Mouse (Mus musculus) retina, embryonic 14.5 days (tissue): ENCODE results near the gene Fam92b.

ENCODE experiments used
- DNase-seq: peaks from one replicate; pipeline ENCODE4 v3.0.0-alpha.2; 2015; ENCODE audit warnings: low spot score

Gene Fam92b

DNA sequence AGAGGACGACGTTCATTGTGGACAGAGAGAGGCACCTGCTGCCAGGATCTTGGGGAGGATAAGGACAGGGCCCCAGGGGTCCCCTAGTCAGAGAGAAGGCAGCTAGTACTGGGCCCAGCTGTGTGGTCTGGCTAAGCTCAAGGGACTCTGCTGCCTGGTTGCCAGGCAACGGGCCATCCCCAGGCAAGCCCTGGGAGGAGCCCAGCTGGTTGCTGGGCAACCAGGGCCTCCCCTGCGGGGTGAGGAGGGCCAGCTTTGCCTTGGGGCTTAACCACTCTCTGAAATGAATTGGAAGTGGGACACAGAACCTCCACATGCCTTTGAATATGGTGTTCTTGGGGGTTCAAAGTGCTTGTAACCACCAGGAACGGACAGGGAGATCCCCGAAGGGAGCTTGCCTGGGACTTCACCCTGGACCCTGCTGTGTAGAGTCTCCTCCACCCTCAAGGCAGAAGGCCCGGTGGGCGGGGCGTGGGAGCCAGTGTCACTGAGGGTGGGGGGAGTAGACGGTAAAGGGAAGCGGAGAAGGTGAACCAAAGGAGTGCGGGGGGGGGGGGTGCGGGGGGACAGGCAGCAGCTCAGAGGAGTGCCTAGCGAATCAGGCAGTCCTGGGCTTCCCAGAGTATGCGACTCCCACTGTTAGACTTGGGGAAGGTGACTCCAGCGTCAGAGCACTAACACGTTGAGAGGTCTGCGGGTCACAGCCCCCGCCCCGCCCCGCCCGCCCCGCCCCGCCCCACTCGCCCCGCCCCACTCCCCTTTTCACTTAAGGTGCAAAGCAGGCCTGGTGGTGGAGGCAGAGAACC lies at the start of gene Fam92b:
Gene Fam92b, minus strand, starts transcription at position 149 of the 806 bp plus-strand sequence.
- peak; percentile 94 for DNase-seq

DNA sequence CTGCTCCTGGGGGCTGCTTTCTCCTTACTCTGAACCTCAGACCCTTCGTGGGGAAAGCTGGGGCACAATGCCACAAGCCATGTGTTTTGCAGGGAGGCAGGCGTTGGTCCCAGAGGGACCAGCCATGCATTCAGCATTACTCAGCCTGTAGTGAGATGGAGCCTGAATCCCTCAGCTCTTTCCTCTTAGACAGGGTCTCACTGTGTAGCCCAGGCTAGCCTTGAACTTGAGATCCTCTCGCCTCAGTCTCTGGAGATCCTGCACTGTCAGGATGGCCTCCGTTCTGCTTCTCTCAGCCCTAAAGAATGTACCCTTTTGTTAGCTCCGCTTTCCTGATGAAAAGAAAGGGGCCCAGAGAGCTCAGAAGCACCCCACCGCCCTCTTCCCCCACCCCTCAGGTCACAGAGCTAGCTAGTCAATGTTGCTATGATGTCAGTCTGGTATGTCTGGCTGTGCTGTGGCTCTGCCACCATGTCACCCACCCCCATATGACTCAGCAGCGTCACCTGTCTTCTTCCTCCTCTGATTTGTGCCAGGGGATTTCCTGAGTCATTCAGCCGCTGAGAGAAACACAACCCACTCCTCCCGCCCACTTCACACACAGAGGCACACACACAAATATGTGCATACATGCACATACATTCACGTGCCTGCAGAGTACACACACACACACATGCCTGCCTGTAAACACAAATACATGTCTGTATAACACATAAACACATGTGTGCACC lies 48.3 kb upstream of the Fam92b start:
- DNase-seq = peak; percentile 64

DNA sequence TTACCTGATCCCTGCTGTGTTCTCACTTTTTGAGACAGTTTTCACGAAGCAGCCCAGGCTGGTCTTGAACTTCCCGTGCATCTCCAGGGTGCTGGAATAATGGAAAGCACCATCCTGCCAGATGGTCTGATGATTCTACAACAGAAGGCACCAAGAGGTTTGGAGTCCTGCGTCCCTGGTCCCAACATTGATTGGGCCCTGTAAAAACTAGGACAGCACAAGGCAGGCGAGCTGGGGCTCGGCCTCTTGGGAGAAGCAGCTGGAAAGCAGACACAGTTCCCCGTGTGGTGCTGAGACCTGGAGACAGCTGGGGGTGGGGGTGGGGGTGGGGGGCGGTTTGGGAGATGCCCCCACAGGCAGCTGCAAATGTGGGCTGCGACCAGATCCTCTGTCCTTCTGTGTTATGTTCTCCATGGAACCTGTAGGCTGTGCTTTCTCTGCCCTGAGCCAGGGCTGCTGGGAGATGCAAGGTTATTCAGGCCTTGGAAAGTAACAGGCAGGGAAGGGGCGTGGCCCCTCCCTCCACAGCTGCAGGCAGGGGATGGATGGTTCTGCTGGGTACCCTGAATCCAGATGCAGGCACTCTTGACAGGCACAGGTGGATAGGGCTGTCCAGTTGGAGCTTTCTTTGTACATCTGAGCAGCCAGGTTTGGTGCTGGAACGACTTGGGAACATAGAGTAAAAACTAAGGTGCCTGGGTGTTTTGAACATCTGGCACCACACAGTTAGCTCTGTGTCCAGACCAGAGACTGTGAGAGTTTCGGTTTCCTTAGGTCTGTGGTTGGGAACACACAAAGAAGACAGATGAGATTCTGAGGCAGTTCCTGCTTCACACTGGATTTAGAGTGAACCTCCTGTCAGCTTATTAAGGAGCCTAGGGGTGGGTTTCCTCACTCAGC lies 47.5 kb upstream of the Fam92b start:
- DNase-seq = peak; percentile 64

DNA sequence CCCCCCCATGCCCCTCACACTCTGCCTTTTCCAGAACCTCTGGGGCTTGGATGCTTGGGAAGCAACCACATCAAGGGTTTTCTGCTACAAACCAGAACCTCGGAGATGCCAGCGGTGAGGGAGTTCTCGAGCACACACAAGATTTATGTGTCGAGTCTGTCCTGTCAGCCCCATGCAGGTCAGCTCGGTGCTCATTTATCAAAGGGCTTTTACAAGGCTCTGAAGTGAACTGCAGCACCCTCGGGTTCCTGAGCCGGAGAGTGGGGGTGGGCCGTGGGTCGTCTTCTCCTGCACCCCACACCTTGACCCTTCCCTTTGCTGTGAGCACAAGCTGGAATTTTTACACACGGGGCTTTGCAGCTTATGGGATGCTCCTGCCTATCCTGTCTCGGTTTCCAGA lies 45.3 kb upstream of the Fam92b start:
- no peak for DNase-seq

DNA sequence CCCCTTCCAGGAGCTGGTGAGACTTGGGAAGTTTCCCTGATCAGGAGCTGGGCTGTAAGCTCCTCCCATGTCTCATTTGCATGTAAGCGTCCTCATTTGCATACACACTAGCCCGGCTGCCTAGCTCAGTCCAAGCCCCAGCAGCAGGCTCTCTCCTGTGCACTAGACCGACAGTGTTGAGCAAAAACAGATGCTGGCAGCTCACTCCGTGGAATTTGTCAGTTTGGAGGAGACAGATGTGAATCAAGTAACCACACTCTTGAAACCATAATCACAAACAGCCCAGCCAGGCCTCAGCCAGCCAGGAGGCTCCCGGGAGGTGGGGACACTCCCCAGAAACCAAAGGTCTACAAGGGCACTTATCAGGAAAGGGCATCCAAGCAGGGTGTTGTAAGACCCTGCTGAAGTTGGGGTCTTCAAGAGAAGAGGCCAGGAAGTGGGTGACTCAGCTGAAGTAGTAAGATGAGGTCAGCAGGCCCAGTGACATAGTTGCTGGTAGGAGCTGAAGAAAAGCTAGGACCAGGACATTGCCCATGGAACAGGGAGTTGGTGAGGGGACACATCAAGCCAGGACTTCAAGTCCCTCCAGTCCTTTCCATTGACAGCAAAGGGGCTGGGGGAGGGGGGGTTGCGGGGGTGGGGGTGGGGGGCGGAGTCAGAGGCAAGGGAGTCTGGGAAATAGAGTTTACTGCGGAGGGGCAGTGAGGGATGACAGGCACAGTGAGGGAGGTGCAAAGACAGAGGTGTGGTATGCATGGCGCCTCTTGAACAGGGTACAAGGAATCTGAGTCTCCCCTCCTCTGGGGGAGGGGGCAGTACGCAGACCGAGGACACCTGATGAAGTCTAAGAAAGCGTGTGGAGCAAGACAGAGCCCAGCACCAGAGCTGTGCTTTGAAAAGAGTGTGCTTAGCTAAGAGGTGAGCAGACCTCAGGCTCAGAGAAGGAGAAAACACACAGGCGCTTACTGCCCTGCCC lies 39.9 kb upstream of the Fam92b start:
- peak; percentile 76 for DNase-seq

DNA sequence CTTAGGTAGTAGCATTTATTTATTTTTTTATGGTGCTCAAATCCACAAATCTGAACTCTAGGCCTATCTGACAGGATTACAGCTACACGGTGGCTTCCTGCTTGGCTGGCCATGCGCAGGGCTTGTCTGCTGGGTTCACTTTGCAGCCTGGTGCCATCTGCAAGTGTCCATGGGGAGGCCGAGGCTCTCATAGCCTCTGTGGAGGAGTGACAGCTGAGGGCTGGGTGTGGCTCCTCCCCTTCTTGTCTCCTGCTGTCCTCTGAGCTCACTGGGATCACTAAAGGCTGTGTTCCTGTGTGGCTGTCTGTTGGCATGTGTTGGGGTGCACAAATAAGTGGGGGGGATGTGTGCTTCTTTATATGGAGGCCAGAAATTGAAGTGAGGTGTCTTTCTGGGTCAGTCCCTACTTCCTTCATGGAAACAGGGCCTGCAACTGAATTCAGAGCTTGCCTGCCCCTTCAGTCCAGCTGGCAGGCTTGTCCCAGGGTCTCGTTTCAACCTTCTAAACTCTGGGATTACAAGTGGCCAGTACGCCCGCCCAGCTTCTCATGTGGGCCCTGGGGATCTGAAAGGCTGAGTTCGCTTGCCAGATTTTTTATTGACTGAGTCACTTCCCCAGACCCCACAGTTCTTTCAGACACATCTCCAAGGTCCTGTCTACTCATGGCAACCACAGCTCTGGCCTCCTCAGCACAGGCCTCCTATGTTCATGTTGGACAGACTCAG lies 38.3 kb upstream of the Fam92b start:
- DNase-seq = peak; percentile 61

DNA sequence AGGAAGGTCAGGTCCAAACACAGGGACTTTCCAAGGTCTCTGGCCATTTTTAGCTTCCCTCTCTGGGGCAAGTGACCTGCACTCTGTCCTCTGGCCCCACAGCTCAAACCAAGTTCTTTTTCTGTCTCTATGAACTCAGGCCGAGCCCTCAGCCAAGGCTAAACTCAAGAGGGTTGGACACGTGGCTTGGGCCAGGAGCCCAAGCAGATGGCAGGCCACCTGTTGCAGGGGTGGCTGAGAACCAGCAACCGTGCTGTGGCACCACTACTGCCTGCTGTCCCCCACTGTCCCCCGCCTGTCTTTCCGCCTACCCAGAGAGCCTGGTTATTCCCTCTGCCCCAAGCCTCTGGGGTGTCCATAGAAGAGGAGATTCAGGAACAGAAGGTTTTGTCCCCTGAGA lies 36.7 kb upstream of the Fam92b start:
- no peak for DNase-seq

DNA sequence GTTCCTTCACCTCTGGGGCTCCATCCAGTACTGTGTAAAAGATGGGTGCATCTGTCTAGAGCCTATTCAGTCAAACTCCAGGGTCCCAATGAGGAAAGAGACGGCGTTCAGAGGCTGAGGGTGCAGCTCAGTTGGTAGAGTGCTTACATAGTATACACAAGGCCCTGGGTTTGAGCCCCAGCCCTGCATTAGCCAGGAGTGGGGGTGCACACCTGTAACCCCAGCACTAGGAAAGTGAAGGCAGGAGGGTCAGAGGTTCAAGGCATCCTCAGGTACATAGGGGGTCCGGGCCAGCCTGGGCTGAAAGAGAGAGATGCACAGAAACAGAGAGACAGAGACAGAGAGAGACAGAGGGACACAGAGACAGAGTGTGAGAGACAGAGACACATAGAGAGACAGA lies 36.0 kb upstream of the Fam92b start:
- no peak for DNase-seq

DNA sequence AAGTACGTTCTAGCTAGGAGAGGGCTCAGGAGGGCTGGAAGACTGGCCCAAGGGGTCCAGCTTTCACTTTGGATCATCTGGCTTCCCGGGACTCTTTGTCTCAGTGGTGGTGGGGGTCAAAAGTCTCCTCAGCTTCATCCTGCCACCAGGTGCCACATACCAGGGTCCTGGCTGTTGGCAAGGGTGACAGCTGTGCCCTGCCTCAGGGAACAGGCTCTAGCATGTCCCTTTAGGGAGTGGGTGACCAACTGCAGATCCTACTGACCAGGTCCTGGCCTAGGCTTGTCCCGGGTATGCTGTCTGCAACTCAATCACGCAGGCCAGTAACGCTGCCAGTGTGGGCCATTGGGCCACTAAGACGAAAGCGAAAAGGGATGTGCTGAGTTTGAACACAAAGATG lies 35.3 kb upstream of the Fam92b start:
- no peak for DNase-seq

DNA sequence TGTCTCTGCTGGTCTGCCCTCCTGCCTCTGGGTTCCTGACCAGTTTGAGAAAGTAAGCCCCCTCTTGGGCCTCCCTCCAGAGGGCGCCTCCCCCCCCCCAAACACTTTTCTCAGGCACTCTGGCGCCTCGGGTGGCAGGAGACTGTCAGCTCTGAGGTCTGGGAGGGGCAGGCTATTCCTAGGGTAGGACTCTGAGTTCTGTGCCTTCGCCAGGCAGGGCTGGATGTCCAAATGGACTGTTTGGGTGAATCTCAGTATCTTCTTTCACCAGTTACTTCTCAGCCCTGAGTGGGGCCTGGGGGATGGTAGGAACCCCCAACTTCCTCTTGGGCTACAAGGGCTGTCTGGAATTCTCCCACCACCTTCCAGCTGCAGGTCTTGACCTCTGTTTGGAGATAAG lies 34.1 kb upstream of the Fam92b start:
- DNase-seq = peak; percentile 68

DNA sequence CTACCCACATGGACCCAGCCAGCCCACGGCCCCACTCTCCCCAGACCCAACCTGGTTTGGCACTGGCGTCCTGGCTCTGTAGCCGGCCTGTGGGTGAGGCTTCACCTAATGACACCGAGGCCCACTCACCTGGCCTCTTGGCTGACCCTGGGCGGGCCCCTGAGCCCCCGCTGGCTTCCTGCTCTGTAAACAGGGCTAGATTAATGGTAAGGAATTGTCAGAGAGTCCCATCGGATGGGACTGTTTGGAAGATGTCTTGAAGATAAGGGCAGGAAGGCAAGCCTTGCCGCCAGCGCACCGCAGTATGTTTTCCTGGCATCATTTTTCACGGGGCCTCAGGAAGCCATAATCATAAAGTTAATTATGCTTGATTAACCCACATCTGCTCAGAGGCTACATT lies 30.8 kb upstream of the Fam92b start:
- no peak for DNase-seq

DNA sequence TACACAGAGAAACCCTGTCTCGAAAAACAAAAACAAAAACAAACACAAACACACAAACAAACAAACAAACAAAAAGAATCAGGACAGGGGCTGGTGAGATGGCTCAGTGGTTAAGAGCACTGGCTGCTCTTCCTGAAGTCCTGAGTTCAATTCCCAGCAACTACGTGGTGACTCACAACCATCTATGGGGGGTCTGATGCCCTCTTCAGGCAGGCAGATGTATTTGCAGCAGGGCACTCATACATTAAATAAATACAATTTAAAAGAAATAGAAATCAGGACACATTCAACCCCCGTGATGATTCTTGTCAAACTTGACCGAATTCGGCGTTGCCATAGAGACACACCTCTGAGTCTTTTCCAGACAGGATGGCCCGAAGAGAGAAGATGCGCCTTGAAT lies 30.1 kb upstream of the Fam92b start:
- no peak for DNase-seq

DNA sequence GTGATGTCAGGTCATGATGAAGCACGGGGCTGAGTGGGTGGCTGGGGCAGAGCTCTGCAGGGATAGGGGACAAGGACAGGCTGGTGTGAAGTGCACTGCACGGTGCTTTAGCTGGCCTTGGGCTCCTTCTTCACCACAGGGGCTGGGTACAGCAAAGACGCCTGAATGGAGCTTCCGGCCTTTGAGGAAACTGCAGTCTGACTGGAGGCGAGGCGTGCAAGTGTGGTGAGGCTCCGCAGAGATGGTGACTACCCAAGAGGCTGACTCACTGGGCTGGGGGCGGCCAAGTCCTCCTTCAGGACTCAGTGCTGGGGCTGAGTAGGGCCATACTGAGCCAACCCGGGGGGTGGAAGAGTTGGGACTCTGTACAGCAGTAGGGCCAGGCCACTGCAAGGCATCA lies 28.6 kb upstream of the Fam92b start:
- no peak for DNase-seq

DNA sequence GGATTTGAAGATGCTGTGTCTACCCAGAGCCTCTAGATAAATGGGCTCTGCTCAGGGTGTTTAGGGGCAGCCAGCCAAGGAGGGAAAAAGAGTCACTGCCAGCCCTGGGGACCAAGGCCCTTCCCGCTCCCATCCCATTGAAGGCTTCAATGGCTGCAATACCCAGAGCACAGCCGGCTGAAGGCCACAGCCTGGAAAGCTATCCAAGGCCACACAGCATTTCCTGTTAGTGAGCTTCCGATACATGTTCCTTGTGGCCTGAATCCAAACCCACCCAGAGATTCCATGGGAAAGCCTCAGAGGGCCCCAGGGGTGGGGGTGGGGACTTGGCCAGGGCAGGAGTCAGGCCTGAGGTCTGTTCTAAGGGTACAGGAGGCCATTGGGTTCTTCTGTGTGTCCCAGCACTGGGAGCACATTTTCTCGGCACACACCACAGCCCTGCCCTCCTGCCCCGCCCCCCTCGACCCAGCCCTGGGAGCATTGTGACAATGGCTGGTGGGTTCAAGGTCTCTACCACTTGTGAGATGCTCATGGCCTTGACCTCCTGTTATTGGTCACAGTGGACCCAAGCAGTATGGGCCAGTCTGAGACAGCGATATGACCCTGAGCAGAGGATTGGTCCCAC lies 27.6 kb upstream of the Fam92b start:
- no peak for DNase-seq

DNA sequence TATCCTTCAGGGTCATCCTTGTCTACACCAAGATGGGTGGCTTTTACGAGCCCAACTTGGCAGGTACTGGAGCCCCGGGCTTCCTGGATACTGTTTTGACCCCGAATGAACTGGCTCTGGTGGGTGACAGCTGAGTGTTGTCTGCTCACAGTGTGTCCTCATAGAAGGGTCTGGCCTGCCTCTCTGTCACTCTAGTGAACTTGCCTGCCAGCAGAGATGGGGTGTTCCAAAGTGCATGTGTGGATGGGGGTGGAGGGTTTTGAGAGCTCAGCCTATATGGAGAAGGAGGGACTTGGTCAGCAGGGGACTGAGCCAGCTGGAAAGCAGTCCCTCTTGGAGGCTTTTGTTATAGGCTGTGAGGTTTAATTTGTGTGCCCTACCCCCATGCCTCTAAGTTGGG lies 25.3 kb upstream of the Fam92b start:
- DNase-seq = no peak

DNA sequence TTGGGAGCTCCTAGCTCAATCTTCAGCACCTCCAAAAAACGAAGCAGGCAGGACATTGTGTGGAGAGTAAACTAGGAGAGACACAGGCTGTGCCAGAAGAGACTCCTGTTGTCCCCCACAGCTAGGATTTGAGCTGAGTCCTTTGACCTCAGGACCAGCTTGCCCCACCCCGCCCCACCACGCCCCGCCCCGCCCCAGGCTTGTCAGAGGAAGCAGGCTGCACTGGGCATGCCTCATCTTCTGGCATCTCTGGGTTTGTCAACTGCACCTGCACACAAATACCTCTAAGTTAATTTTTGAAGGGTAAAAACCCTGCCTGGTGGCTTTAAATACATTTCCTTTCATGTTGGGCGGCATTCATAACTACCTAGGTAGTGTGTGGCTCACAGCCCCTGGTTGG lies 24.1 kb upstream of the Fam92b start:
- no peak for DNase-seq

DNA sequence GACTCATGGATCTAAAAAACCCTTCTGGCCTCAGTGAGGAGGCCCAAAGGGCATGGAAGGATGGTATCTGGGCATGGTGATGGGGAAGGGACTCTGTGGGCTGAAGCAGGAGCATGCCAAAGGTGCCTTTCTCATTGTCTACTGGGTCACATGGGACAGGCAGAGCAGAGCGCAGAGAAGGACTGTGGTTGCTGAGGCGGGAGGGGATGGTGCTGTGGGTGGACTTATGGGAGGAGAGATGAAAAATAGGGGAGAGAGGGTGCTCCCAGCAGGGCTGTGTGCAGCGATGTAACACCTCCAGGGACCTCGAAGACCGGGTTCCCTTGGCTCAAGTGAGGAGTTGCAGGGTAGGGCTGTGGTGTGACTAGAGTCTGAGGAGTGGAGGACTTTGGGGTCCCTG lies 14.9 kb upstream of the Fam92b start:
- DNase-seq = no peak

DNA sequence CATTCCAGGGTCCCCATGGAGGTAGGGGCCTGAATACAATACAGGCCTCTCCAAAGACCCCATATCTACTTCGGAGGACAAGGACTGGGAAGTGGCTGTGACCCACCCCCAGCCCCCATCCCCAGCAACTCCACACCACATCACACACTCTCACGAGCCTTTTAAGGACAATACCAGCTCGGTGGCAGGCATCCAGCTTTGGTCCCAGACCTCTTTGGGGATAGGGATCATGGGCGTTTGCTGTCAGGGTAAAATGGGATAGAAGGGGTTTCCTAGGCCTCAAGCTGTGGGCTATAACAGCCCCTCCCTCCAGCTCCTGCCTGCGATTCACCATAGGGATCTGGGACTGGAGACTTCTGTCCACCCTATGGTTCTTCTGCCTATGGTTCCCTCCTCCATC lies 14.4 kb upstream of the Fam92b start:
- no peak for DNase-seq

DNA sequence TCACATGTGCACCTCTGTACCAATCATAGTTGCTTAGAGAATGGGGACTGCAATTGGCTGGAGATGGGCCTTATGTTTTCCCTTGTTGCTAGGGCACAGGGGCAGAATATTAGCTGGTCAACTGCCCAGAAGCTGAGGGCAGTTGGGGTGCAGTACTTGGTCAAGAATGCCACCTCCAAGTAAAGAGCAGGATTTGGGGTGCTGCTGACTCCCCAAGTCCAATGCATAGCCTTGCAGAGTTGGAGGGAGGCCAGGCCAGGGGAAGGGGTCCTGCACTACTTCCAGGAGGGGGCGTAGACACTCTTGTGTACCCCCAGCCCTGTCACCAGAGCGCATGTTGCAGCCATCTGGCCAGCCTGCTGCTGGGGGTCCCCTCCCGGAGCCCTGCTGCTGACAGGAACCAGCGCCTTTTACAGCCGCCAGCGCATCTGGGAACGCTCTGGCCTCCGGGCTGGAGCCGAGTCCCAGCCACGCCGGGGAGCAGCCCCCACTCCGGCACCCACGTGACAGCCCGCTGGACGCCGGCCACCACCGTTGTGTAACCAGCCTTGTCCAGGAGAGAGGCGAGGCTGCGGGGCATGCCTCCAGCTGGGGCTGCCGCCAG lies 13.6 kb upstream of the Fam92b start:
- no peak for DNase-seq
